Mouse (Mus musculus) hindbrain, embryonic 11.5 days (tissue): ENCODE measurements around the gene Gm10065. TPM values are rescaled to one million over a fixed set of nuclear protein-coding genes. Genes with fewer than 3 reads are reported as not detected.
"Not testable (repeated sequence)": the region's sequence is repeated elsewhere in the genome, so short reads cannot be mapped to it uniquely, and the experiment has no call there.

Source experiments
- ATAC-seq: fragments of 200-750 bp; cut with Nextera tagmentation; 2 replicates; pipeline ENCODE4 v1.8.0; 2017; ENCODE audit warnings: mild to moderate bottlenecking, moderate TSS enrichment, moderate library complexity; ENCODE audit not compliant: low FRiP score
- DNase-seq: peaks from one replicate; pipeline ENCODE4 v3.0.0-alpha.2; 2015; ENCODE audit warnings: low spot score
- H3K27ac ChIP-seq: fragments of 300-500 bp; sonication (generic); 2 replicates; pipeline ENCODE4 v1.5.1; 2014; ENCODE audit warnings: mild to moderate bottlenecking, low read depth, low read length
- H3K27me3 ChIP-seq: fragments of 300-500 bp; sonication (generic); 2 replicates; pipeline ENCODE4 v1.6.1; 2014; ENCODE audit warnings: mild to moderate bottlenecking, low read length, moderate library complexity, mixed read lengths; ENCODE audit not compliant: control insufficient read depth, insufficient read depth
- H3K36me3 ChIP-seq: fragments of 300-500 bp; sonication (generic); 2 replicates; pipeline ENCODE4 v1.6.1; 2014; ENCODE audit warnings: mild to moderate bottlenecking, low read length, moderate library complexity, mixed read lengths; ENCODE audit not compliant: control insufficient read depth, insufficient read depth
- H3K4me1 ChIP-seq: fragments of 300-500 bp; sonication (generic); replicated peaks from 2 replicates; pipeline ENCODE4 v1.6.1; 2014; ENCODE audit warnings: low read length, mixed read lengths; ENCODE audit not compliant: control insufficient read depth, insufficient read depth
- H3K4me2 ChIP-seq: fragments of 300-500 bp; sonication (generic); replicated peaks from 2 replicates; pipeline ENCODE4 v1.6.1; 2014; ENCODE audit warnings: mild to moderate bottlenecking, low read depth, low read length
- H3K4me3 ChIP-seq: fragments of 300-500 bp; sonication (generic); 2 replicates; pipeline ENCODE4 v1.5.1; 2014; ENCODE audit warnings: low read depth, low read length
- H3K9ac ChIP-seq: fragments of 300-500 bp; sonication (generic); 2 replicates; pipeline ENCODE4 v1.6.1; 2014; ENCODE audit warnings: low read depth, low read length
- H3K9me3 ChIP-seq: fragments of 300-500 bp; sonication (generic); 2 replicates; pipeline ENCODE4 v1.6.1; 2016; ENCODE audit warnings: low read length; ENCODE audit not compliant: control insufficient read depth
- WGBS: fragments of 180-500 bp; shearing (Covaris S2); extraction: QIAGEN DNeasy Blood & Tissue Kit; methylation state at CpG from one replicate; pipeline ENCODE4 v1.1.7; 2014; 5-methylcytosine and 5-hydroxymethylcytosine counted together
- polyA plus RNA-seq: library from polyadenylated mRNA; unstranded; fragments of >200 nt; fragmentation: Nextera tagmentation; extraction: Ambion mirVana; gene quantifications from 2 replicates; pipeline ENCODE4 v1.2.1, GENCODE M21; 2014

Gm10065 gene
- polyA plus RNA-seq, 1 experiment from 2014 or later = not detected

- no peaks in the 10 kb centered on the region for H3K36me3 ChIP-seq
- 31% methylated on average over 9 of the region's 9 CpGs for WGBS
- no peak overlapping the region for H3K4me3 ChIP-seq
- no peak overlapping the region for H3K9ac ChIP-seq
- DNase-seq (peak; percentile 9), ATAC-seq (no peak)
- H3K27me3 ChIP-seq = peaks cover 2% of the 10 kb centered on the region; the same call in 1 of the 2 replicates
- H3K27ac ChIP-seq = no peak overlapping the region
- H3K9me3 ChIP-seq = no peaks in the 10 kb centered on the region
- H3K4me2 ChIP-seq = no peak overlapping the region
- no peaks in the 10 kb centered on the region for H3K4me1 ChIP-seq
Observed at GRCm38 (mm10) chr13:21469097-21469496, 10.1 kb downstream of the Gm10065 start.

DNA sequence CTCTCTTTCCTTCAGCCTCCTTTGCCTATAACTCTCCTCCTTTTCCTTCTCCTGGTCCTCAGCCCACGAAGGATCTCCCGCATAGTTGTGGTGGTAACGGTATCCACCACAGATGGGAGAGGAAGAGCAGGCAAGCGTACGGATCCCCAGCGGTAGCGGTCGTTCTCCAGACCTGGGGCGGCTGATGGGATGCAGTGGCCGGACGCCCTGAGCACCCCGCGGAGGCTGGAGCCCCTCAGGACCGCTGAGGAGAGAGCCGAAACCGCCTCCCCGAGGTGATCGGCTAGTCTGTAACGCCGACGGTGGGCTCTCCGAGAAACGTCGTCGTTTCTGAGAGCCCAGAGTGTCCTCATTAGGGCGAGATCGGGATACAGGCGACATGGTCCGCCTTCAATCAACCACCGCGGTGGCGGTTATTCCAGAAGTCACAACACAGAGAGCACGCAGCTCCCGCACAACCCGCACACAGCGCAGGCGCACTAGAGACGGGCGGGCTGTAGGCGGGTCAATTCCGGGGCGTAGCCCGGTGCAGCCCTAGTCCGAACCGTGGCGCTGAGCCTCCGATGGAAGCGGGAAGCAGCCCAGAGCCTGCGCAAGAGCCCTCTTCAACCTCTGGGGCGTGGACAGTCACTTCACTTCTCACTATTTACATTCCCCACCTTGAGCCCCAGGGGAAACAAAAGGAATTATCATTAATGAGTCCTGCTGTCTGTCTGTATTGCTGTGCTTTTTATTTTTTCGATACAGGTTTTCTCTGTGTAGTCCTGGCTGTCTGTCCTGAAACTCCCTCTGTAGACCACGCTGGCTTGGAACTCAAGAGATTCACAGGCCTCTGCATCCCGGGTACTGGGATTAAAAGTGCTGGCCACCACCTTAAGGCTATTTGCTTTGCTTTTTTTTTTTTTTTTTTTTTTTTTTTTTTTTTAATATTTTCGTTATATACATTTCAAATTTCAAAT lies 10.9 kb downstream of the Gm10065 start, which contains the start of gene Nkapl:
Nkapl (minus strand) TSS at position 449 of the 959 bp plus-strand sequence.
- no peaks in the 10 kb centered on the region for H3K9me3 ChIP-seq
- H3K27me3 ChIP-seq = peaks cover 2% of the 10 kb centered on the region; the same call in 1 of the 2 replicates
- H3K4me1 ChIP-seq = no peaks in the 10 kb centered on the region
- H3K27ac ChIP-seq = peak within 1 kb of the TSS; percentile 27; the same call in 1 of the 2 replicates
- no peaks in the 10 kb centered on the region for H3K36me3 ChIP-seq
- H3K9ac ChIP-seq = peak within 1 kb of the TSS; percentile 59
- WGBS = 2% methylated on average over 53 of the region's 54 CpGs
- H3K4me3 ChIP-seq = peak within 1 kb of the TSS; percentile 47
- DNase-seq (peak; percentile 91), ATAC-seq (peak; percentile 99)
- peak within 1 kb of the TSS; percentile 68 for H3K4me2 ChIP-seq

- H3K27ac ChIP-seq = no peak overlapping the region
- no peak for DNase-seq
- no peak overlapping the region for H3K4me2 ChIP-seq
- WGBS = 83% methylated on average over 10 of the region's 10 CpGs
- H3K36me3 ChIP-seq = no peaks in the 10 kb centered on the region
- H3K9me3 ChIP-seq = no peaks in the 10 kb centered on the region
- H3K9ac ChIP-seq = no peak overlapping the region
- ATAC-seq = no peak
- H3K4me3 ChIP-seq = no peak overlapping the region
- peaks cover 2% of the 10 kb centered on the region; the same call in 1 of the 2 replicates for H3K27me3 ChIP-seq
- H3K4me1 ChIP-seq = no peaks in the 10 kb centered on the region
Observed at GRCm38 (mm10) chr13:21467336-21467735, 11.9 kb downstream of the Gm10065 start.

GRCm38 (mm10) chr13:21462516-21462915 lies 16.7 kb downstream of the Gm10065 start:
- H3K4me2 ChIP-seq, H3K4me1 ChIP-seq, H3K4me3 ChIP-seq, H3K27me3 ChIP-seq, H3K27ac ChIP-seq, DNase-seq, ATAC-seq, H3K9me3 ChIP-seq, H3K36me3 ChIP-seq, H3K9ac ChIP-seq: not testable (repeated sequence)
- 52% methylated on average over 9 of the region's 9 CpGs for WGBS

DNA sequence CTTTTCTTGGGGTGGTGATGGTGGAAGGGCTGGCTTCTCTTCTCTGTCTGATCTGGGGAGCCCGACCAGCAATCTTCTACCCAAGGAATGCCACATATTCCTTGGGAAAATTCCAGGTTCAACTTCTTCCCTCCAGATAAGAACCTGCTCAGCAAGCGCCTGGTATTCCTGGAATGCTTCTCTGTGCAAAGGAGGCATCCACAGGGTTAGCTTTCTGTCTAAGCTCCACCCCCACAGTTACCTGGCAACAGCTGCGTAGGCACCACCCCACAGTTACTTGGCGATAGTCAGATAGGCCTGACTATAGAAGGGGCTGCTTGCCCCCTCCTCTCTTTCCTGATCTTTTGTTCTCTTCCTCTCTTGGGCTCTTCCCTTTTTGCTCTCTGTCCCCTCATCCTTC lies 22.9 kb downstream of the Gm10065 start:
- Histone ChIP-seq H3K4me1 (no peaks in the 10 kb centered on the region), H3K27ac (no peak overlapping the region), H3K9me3 (no peaks in the 10 kb centered on the region), H3K9ac (no peak overlapping the region), H3K36me3 (no peaks in the 10 kb centered on the region), H3K4me2 (no peak overlapping the region), H3K4me3 (no peak overlapping the region), H3K27me3 (no peaks in the 10 kb centered on the region)
- 8% methylated on average over 4 of the region's 4 CpGs for WGBS
- no peak for DNase-seq
- ATAC-seq = no peak

DNA sequence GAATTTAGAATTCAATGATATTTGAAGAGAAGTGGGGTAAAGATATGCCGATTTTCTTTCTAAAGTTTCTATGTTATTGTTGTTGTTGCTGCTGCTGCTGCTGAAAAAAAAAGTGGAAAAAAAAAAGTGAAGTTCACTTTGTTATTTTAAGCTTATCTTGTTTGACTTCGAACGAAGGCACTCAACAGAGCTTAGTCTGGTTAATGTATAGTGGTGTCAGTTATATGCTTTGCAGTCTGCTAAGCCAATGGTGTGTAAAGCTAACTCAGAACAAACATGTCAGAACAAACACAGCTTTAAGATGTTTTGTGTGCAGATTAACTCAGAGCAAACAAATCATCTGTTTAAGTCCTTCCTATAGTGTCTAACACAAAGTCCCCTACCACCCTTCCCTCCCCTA lies 25.1 kb downstream of the Gm10065 start:
- H3K27ac ChIP-seq = no peak overlapping the region
- no peak overlapping the region for H3K4me2 ChIP-seq
- no peaks in the 10 kb centered on the region for H3K9me3 ChIP-seq
- no peaks in the 10 kb centered on the region for H3K4me1 ChIP-seq
- 91% methylated on average over 3 of the region's 3 CpGs for WGBS
- no peak overlapping the region for H3K4me3 ChIP-seq
- DNase-seq (no peak), ATAC-seq (no peak)
- H3K27me3 ChIP-seq = no peaks in the 10 kb centered on the region
- no peaks in the 10 kb centered on the region for H3K36me3 ChIP-seq
- H3K9ac ChIP-seq = no peak overlapping the region

DNA sequence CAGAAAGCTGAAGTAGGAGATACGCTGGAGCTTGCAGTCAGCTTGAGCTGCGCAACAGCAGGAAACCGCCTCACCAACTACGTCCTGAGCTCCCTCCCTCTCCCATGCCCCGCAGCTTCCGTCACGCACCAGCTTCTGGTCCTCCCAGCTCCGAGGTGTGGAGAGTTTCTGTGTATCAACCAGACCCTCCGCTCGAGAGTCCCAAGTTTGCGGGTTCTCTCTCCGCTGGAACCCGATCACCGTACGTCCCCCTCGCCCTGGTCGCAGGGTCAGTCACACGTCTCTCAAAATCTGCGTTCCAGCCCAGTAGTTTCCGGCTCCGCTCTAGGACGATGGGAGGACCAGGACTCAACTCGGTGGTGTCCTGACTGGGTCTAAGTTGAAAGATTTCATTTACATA lies 25.8 kb downstream of the Gm10065 start, which contains the start of gene Zscan26:
Zscan26 (minus strand) TSS at position 282 of the 400 bp plus-strand sequence.
- Histone ChIP-seq H3K27me3 (no peaks in the 10 kb centered on the region), H3K9me3 (no peaks in the 10 kb centered on the region), H3K4me2 (peak within 1 kb of the TSS; percentile 57), H3K9ac (peak within 1 kb of the TSS; percentile 74), H3K27ac (no peak within 1 kb of the TSS), H3K36me3 (no peaks in the 10 kb centered on the region), H3K4me3 (peak within 1 kb of the TSS; percentile 61), H3K4me1 (no peaks in the 10 kb centered on the region)
- peak; percentile 92 for DNase-seq
- WGBS = under 1% methylated on average over 23 of the region's 23 CpGs
- peak; percentile 90 for ATAC-seq

- peak overlapping the region; percentile 74 for H3K9ac ChIP-seq
- WGBS = 4% methylated on average over 13 of the region's 13 CpGs
- H3K9me3 ChIP-seq = no peaks in the 10 kb centered on the region
- no peaks in the 10 kb centered on the region for H3K4me1 ChIP-seq
- H3K36me3 ChIP-seq = no peaks in the 10 kb centered on the region
- H3K4me3 ChIP-seq = peak overlapping the region; percentile 61
- H3K4me2 ChIP-seq = peak overlapping the region; percentile 57
- no peaks in the 10 kb centered on the region for H3K27me3 ChIP-seq
- no peak overlapping the region for H3K27ac ChIP-seq
- ATAC-seq (peak; percentile 49), DNase-seq (no peak)
Observed at GRCm38 (mm10) chr13:21453042-21453441, 26.2 kb downstream of the Gm10065 start.
